ENCODE assay signal across 30 mouse cellular contexts in the genomic region with DNA sequence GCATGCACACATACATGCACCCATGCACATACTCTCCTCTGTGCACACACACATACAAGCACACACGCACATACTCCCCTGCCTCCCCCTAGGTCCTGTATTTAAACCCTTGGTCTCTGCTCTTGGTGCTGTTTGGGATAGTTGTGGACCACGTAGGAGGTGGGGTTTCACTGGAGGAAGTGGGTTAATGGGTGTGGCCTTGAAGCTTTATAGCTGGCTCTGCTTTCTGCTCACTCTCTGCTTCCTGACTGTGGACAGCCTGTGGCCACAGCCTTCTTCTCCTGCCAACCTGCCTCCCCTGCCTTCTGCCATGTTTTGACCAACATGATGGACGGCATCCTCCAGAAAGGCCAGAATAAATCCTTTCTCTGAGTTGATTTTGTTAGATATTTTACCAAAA. TPM values are rescaled to one million over a fixed set of nuclear protein-coding genes. Genes with fewer than 3 reads are reported as not detected.
"Had no signal": no experiment of that assay in that cellular context is flagged by ENCODE, and none has a peak within 500 bp of the region (broad histone marks: within the 10 kb centered on the region; RNA-seq: fewer than 3 reads in every experiment).

No protein-coding gene starts in this region.

- H3K27me3 ChIP-seq: liver, embryonic 13.5 days; midbrain, embryonic 12.5 days; midbrain, embryonic 15.5 days; neural tube, embryonic 12.5 days; neural tube, embryonic 15.5 days had no signal

- H3K9me3 ChIP-seq: kidney, embryonic 15.5 days; liver, embryonic 13.5 days; midbrain, embryonic 12.5 days; midbrain, embryonic 15.5 days; neural tube, embryonic 12.5 days; neural tube, embryonic 15.5 days; stomach, embryonic 15.5 days had no signal

- H3K27ac ChIP-seq: kidney, embryonic 15.5 days; left cerebral cortex, adult 2 months; liver, embryonic 13.5 days; macrophage; midbrain, embryonic 12.5 days; midbrain, embryonic 15.5 days; neural tube, embryonic 12.5 days; neural tube, embryonic 15.5 days; stomach, embryonic 15.5 days had no signal

- DNase-seq: kidney, adult 8-10 months; kidney, postnatal 10 days; kidney, postnatal 36 days; layer of hippocampus, postnatal 36 days; liver, embryonic 13.5 days; lung, embryonic 14.5 days; right cerebral cortex, adult 18-20 months; right cerebral cortex, postnatal 14 days; right cerebral cortex, postnatal 4 days; thymus, adult 18-20 months; thymus, postnatal 36 days had no signal

- H3K4me3 ChIP-seq: kidney, embryonic 15.5 days; left cerebral cortex, adult 2 months; liver, embryonic 13.5 days; midbrain, embryonic 12.5 days; midbrain, embryonic 15.5 days; neural tube, embryonic 12.5 days; neural tube, embryonic 15.5 days; stomach, embryonic 15.5 days had no signal

- ATAC-seq: lung, postnatal 0 days; midbrain, embryonic 15.5 days had no signal

- H3K36me3 ChIP-seq: kidney, embryonic 15.5 days; liver, embryonic 13.5 days; midbrain, embryonic 12.5 days; midbrain, embryonic 15.5 days; neural tube, embryonic 12.5 days; neural tube, embryonic 15.5 days; stomach, embryonic 15.5 days had no signal

- H3K4me1 ChIP-seq: kidney, embryonic 15.5 days; liver, embryonic 13.5 days; midbrain, embryonic 12.5 days; midbrain, embryonic 15.5 days; neural tube, embryonic 12.5 days; neural tube, embryonic 15.5 days; stomach, embryonic 15.5 days had no signal

- H3K4me2 ChIP-seq: kidney, embryonic 15.5 days; liver, embryonic 13.5 days; lung, embryonic 14.5 days; midbrain, embryonic 12.5 days; midbrain, embryonic 15.5 days; neural tube, embryonic 12.5 days; neural tube, embryonic 15.5 days; stomach, embryonic 15.5 days had no signal

- H3K9ac ChIP-seq: kidney, embryonic 15.5 days; liver, embryonic 13.5 days; lung, embryonic 14.5 days; midbrain, embryonic 12.5 days; midbrain, embryonic 15.5 days; neural tube, embryonic 12.5 days; neural tube, embryonic 15.5 days; stomach, embryonic 15.5 days had no signal

RNA-seq across cellular contexts. Expression of gene Gm17087, which starts 39.9 kb away (rescaled TPM):
- total RNA-seq: layer of hippocampus, adult 8-10 months; layer of hippocampus, postnatal 10 days; layer of hippocampus, postnatal 36 days; left cerebral cortex, adult 2 months; left cerebral cortex, postnatal 10 days; left cerebral cortex, postnatal 36 days; liver, adult 2 months had no signal
- polyA plus RNA-seq: kidney, embryonic 15.5 days; limb, embryonic 11.5 days; limb, embryonic 14.5 days; liver, adult 2 months; liver, embryonic 13.5 days; liver, embryonic 16.5 days; lung, embryonic 14.5 days; lung, postnatal 0 days; macrophage; midbrain, embryonic 12.5 days; midbrain, embryonic 15.5 days; neural tube, embryonic 12.5 days; neural tube, embryonic 15.5 days; testis, adult 2 months; urinary bladder, adult 2 months had no signal
